Mouse (Mus musculus): ENCODE data around the gene Cnksr1.

The Cnksr1 gene

DNA sequence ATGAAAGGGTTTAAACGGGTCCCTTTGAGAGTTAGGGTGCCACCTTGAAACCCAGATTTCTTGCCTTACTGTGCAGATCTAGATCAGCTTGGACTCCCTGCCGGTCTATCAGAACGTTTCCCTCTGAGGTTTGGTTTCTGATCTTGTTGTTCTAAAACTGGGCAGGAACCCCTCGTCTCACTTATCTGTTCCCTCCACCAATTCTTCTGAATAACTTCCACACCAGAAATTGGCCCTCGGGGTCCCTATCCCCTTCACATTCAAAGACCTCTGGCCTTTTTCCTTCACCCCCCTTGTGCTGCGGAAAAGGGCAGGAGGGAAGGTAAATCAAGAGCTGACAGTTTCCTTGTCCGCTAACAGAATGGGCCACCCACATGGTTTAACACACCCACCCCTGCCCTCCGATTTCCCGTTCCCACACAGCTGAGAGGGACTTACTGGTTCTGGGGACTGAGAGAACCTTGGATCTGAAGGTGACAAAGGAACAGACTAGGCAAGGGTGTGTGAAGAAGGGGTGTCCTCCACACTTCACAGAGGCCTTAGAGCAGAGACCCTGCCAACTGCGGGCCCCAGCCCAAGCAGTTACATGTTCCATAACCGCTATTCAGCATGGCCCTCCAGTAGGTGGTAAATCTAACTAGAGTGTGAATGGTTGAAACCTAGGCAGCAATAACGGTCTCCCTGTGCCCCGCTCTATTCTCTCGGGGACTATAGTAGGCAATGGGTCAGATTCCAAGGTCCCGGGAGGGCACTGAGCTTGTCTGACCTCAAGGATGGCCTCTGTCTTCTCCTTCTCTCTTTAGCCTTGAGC is 14.9 kb upstream of the Cnksr1 start:
- DNase-seq (ENCODE audit: low spot score), result no peak

- DNase-seq (ENCODE audit: low spot score), result no peak
Measured at GRCm38 (mm10) chr4:134252131-134252910, 14.1 kb upstream of the Cnksr1 start.

DNA sequence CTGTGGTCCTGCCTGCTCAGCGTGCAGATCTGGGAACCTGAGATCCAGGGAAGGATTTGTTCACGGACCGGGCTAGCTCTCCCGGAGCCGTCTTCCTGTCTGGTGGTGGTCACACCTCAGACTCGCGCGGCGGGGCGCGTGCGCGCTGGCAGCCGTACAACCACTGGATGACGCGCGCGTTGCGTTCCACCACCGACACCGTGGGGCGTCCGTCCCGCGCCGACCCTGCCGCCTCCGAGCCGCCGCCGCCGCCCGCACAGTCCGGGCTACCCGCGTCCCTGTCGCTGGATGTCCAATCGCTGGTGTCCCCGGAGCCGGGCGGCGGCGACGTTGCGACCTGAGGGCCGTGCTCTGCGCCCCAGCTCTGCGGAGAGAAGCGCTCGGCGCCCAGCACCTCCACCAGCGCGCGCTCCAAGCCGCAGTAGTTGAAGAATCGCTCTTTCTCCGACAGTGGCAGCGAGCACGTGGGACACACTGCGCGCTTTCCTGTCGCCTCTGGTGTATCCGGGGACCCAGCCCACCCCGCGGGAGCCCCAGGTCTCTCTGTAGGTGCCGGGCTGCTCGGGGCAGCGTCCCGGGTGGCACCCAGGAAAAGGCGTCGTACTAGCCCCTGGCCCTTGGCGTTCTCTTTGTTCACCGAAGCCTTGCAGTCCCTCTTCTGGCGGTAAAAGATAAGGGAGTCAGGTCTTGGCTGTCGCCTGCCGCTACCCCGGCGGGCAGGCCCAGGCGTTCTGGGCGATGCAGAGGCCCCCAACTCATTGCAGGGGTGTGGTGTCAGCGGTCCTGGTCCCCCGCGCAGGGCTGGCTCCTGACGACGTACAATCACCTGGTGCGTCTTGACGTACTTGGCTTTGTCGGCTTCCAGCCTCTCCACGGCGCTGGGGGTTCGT is 13.3 kb upstream of the Cnksr1 start:
- peak; percentile 66 for DNase-seq (ENCODE audit: low spot score)

DNA sequence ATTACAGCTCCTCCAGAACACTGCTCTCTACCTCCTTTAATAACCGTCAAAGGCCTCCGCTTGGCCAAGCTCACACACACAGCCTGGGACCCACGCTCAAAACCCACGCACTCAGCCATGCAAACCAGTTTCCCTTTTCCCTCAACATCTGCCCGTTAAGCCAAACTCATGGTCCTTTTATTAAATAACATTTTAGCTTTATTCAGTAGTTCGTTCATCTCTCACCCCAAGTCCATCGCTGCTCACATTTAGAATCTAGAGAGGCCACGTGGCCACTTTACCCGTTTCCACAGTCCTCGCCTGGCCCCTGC is 12.7 kb upstream of the Cnksr1 start:
- DNase-seq (ENCODE audit: low spot score), result no peak

DNA sequence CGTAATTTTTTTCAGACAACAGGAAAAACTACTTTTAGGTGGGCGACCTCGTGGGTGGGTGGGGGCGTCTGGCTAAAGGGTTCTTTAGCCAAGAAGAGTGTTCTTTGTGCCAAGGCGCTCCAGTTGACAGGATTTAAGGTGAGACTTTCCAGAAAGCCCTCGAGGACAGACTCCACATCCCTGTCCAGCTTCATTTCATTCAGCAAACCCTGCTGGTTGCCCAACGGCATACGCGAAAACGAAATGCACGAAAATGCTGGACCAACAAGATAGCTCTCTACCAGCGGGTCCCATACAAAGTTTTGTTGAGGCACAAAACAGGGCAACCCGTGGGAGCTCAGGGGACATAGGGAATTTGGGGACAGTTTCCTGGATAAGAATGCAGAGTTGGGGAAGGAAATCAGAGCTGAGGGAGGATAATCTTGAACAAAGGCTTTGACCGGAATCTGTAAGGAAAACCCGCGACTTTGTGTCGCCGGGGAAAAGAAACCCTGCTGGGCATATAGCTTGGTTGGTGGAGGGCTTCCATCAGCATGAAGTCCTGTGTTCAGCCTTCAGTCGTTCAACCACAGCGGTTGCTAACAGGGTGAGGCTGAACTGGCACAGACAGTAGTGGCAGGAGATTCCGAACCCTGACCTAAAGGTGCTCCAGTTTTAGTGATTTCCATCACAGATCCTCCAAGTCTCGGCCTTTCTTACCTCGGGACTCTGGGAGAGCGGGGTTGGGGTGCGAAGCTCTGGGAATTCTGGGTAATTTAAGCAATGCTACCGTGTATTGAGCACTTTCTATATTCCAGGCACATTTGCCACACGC is 12.1 kb upstream of the Cnksr1 start:
- DNase-seq (ENCODE audit: low spot score), result no peak

DNA sequence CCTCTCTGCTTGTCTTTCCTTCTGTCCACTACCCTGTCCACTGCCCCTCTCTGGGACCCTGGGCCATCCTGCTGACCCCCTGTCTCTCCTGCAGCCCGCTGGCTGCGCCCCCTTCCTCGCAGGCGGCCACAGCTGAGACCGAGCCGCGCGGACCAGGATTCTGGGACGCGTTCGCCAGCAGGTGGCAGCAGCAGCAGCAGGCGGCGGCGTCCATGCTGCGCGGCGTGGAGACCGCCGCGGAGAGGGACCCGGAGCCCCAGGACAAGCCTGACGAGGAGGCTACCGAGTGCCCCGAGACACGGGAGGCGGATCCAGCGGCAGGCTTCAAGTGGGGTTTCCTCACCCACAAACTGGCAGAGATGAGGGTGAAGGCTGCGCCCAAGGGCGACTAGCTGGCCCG is 11.5 kb upstream of the Cnksr1 start:
- DNase-seq (ENCODE audit: low spot score), result peak; percentile 91

DNA sequence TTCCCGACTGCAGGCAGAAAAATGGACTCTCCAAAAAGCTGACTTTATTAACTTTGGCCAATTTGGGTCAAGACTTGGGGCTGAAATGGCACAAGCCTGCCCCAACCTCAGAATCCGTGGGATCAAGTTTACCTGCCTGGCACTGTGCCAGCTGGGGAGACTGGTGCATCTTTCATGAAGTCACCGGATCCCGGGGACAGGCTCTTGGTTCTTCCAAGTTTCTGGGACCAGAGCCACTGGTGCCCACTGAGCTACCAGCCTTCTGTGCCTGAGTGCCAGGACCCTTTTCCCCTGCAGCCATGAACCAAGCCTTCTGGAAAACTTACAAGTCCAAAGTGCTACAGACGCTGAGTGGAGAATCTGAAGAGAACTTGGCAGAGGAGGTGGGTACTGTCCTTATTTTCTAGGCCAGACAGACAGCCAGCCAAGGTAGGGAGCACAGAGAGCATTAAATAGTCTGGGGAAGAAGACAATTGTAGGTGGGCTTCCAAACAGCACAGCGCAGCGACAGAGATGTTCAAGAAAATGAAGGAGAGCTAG is 8.6 kb upstream of the Cnksr1 start, which contains the start of gene Gm30191:
TSS of gene Gm30191 (plus strand) at position 217 of the 540 bp plus-strand sequence.
- peak; percentile 68 for DNase-seq (ENCODE audit: low spot score)

- DNase-seq (ENCODE audit: low spot score), result no peak
Measured at GRCm38 (mm10) chr4:134246256-134246655, 8.1 kb upstream of the Cnksr1 start.

GRCm38 (mm10) chr4:134245148-134245843 is 7.1 kb upstream of the Cnksr1 start, which contains the start of gene Zfp593:
Gene Zfp593, minus strand, starts transcription at chr4:134245592.
- DNase-seq (ENCODE audit: low spot score), result peak; percentile 99

- DNase-seq (ENCODE audit: low spot score), result no peak
Measured at GRCm38 (mm10) chr4:134243516-134244250, 5.5 kb upstream of the Cnksr1 start, which contains the start of gene E130218I03Rik. Gene E130218I03Rik, plus strand, starts transcription at chr4:134243662.

DNA sequence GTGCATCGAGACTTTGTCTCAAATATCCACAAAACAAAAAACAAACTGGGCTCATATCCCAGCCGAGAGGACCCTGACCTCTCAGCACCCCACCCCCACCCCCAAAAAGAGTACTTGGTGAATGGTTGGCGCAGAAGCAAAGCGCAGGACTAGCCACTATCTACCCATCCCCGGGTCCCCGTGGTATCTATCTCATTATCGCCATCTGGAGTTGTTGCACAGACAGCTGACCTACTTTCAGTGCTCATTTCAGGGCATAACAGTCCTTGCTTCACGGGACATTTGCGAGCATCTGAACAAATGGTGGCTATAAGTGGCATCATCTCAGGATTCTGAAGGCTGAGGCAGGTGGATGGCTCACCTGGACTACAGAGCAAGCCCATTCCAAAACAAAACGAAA is 487 bp upstream of the Cnksr1 start:
- DNase-seq (ENCODE audit: low spot score), result no peak

- DNase-seq (ENCODE audit: low spot score), result no peak
Measured at GRCm38 (mm10) chr4:134237582-134238278, 469 bp downstream of the Cnksr1 start.

GRCm38 (mm10) chr4:134234876-134235275 is 3.3 kb downstream of the Cnksr1 start:
- no peak for DNase-seq (ENCODE audit: low spot score)

DNA sequence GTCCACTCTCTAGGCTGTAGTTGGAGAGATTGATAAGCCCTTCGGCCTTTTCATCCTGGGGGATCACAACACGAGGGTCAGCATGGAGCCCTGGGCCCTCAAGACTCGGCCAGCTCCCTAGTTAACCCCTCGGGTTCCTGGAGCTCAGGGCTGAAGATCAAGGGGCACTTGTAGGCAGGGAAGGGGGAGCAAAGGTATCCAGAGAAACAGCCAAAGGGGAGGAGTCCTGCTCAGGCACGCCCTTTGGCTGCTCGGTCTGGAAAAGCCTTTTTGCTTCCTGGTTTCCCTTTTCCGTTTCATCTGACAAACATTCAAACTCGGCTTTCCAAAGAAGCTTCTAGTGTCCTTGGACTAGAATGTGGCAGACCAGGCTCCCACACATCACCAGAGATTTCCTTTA is 7.8 kb downstream of the Cnksr1 start:
- DNase-seq (ENCODE audit: low spot score), result no peak

DNA sequence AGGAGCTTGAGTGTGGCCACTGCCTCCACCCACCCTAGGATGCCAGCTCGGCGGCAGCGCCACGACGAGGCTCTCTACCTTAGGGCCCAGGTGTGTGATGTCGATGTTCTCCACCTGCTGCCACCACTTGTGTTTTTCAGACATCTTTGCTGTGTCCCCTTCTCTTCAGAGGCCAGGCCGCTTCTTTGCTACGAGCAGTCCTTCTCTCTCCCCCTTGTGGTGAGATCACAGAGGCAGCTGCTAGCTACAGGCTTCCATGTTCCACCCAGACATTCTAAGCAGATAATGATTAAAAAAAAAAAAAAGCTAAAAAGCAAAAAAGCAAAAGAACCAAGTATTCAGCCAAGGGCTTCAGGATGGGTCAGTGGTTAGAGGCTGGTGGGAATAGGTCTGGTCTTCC is 11.0 kb downstream of the Cnksr1 start, which contains the start of gene Catsper4:
TSS of gene Catsper4 (minus strand) at position 190 of the 400 bp plus-strand sequence.
- no peak for DNase-seq (ENCODE audit: low spot score)

GRCm38 (mm10) chr4:134222793-134223600 is 15.2 kb downstream of the Cnksr1 start:
- no peak for DNase-seq (ENCODE audit: low spot score)

GRCm38 (mm10) chr4:134206488-134207053 is 31.6 kb downstream of the Cnksr1 start:
- no peak for DNase-seq (ENCODE audit: low spot score)
